Mouse (Mus musculus) CH12.LX (cell line): ENCODE measurements at regions not wholly inside any gene's neighbourhood (a gene's known extent, or its start where the extent isn't known, plus 50 kb on each side); places are given as distances from the start of the nearest gene placed in this dataset.

Experiments used
- DNase-seq: peaks from one replicate; pipeline ENCODE4 v3.0.0-alpha.2; 2013; ENCODE audit errors: extremely low read depth
- H3K27ac ChIP-seq: 2 replicates; pipeline ENCODE4 v1.5.1; 2012; ENCODE audit warnings: low read depth, mild to moderate bottlenecking, control low read depth, moderate library complexity; ENCODE audit not compliant: insufficient read depth
- H3K27me3 ChIP-seq: replicated peaks from 2 replicates; pipeline ENCODE3; 2012; ENCODE audit warnings: inconsistent platforms
- H3K36me3 ChIP-seq, 2 experiments: replicated peaks in 1 of 2; 2 replicates each; pipeline versions ENCODE3 to v1.6.1; 2012; ENCODE audit warnings: inconsistent platforms in 1 of 2, low read length in 1 of 2, mild to moderate bottlenecking in 1 of 2, mixed read lengths in 1 of 2, moderate library complexity in 1 of 2; ENCODE audit not compliant: control insufficient read depth in 1 of 2, insufficient read depth in 1 of 2
- H3K4me1 ChIP-seq, 2 experiments: 2 replicates each; pipeline ENCODE4 v1.6.1; 2012; ENCODE audit warnings: inconsistent platforms in 1 of 2, moderate library complexity in 1 of 2; ENCODE audit not compliant: insufficient read depth in 2 of 2, control insufficient read depth in 1 of 2
- H3K4me2 ChIP-seq: 2 replicates; pipeline ENCODE4 v1.6.1; 2012; ENCODE audit warnings: low read depth, mild to moderate bottlenecking, control low read depth; ENCODE audit not compliant: poor library complexity, insufficient read depth, severe bottlenecking
- H3K4me3 ChIP-seq, 3 experiments: fragments of 150-350 bp in 1 of 3; sonication (generic) in 1 of 3; replicated peaks in 1 of 3; 2 replicates each; pipeline versions ENCODE3 to v1.5.1; 2011 to 2012; ENCODE audit warnings: low read depth in 2 of 3, low read length in 2 of 3, mild to moderate bottlenecking in 2 of 3, moderate library complexity in 2 of 3, control low read depth in 1 of 3, improper control_type of control experiment in 1 of 3, inconsistent platforms in 1 of 3, mixed read lengths in 1 of 3; ENCODE audit not compliant: poor library complexity in 1 of 3
- H3K79me2 ChIP-seq: replicated peaks from 2 replicates; pipeline ENCODE4 v1.6.1; 2012; ENCODE audit warnings: mild to moderate bottlenecking, moderate library complexity; ENCODE audit not compliant: control insufficient read depth, poor library complexity, insufficient read depth, severe bottlenecking; ENCODE audit errors: extremely low read depth
- H3K9ac ChIP-seq: 2 replicates; pipeline ENCODE4 v1.6.1; 2012; ENCODE audit warnings: low read depth, mild to moderate bottlenecking, control low read depth, moderate library complexity; ENCODE audit not compliant: insufficient read depth
- H3K9me3 ChIP-seq: replicated peaks from 2 replicates; pipeline ENCODE3; 2012; ENCODE audit warnings: low read length, inconsistent platforms, mixed read lengths
- CHD2 ChIP-seq: IDR thresholded peaks from 2 replicates; pipeline ENCODE4 v1.6.1; 2011; ENCODE audit warnings: low read length, improper control_type of control experiment
- CTCF ChIP-seq, 2 experiments: IDR thresholded peaks in 1 of 2; conservative IDR thresholded peaks in 1 of 2; 2 replicates each; pipeline ENCODE4 v1.5.1; 2011 to 2012; ENCODE audit warnings: low read depth in 2 of 2, low read length in 2 of 2, improper control_type of control experiment in 1 of 2, inconsistent platforms in 1 of 2, mild to moderate bottlenecking in 1 of 2, moderate library complexity in 1 of 2
- ELF1 ChIP-seq: IDR thresholded peaks from 2 replicates; pipeline ENCODE4 v1.6.1; 2014; ENCODE audit warnings: low read depth, mild to moderate bottlenecking, inconsistent platforms, low read length, improper control_type of control experiment
- EP300 ChIP-seq: IDR thresholded peaks from 2 replicates; pipeline ENCODE4 v1.6.1; 2011; ENCODE audit warnings: low read length, improper control_type of control experiment
- ETS1 ChIP-seq: conservative IDR thresholded peaks from 2 replicates; pipeline ENCODE4 v1.6.1; 2012; ENCODE audit warnings: low read depth, mild to moderate bottlenecking, inconsistent platforms, low read length, improper control_type of control experiment, moderate library complexity
- HCFC1 ChIP-seq: IDR thresholded peaks from 2 replicates; pipeline ENCODE4 v1.6.1; 2012; ENCODE audit warnings: low read depth, mild to moderate bottlenecking, inconsistent platforms, low read length, improper control_type of control experiment
- IRF4 ChIP-seq: IDR thresholded peaks from 2 replicates; pipeline ENCODE4 v1.6.1; 2014; ENCODE audit warnings: low read depth, mild to moderate bottlenecking, inconsistent platforms, low read length, improper control_type of control experiment
- JUND ChIP-seq: conservative IDR thresholded peaks from 2 replicates; pipeline ENCODE4 v1.6.1; 2011; ENCODE audit warnings: low read depth, low read length, improper control_type of control experiment
- MAFK ChIP-seq: IDR thresholded peaks from 2 replicates; pipeline ENCODE4 v1.6.1; 2011; ENCODE audit warnings: low read length, improper control_type of control experiment; ENCODE audit not compliant: insufficient replicate concordance
- MAX ChIP-seq: IDR thresholded peaks from 2 replicates; pipeline ENCODE4 v1.6.1; 2011; ENCODE audit warnings: low read length, improper control_type of control experiment
- MAZ ChIP-seq: IDR thresholded peaks from 2 replicates; pipeline ENCODE4 v1.6.1; 2012; ENCODE audit warnings: low read depth, mild to moderate bottlenecking, inconsistent platforms, low read length, improper control_type of control experiment, moderate library complexity
- MEF2A ChIP-seq: IDR thresholded peaks from 2 replicates; pipeline ENCODE4 v1.6.1; 2014; ENCODE audit warnings: low read depth, mild to moderate bottlenecking, inconsistent platforms, low read length, improper control_type of control experiment, borderline replicate concordance
- MXI1 ChIP-seq: IDR thresholded peaks from 2 replicates; pipeline ENCODE4 v1.6.1; 2011; ENCODE audit warnings: mild to moderate bottlenecking, low read depth, low read length, improper control_type of control experiment
- MYC ChIP-seq: IDR thresholded peaks from 2 replicates; pipeline ENCODE4 v1.6.1; 2011; ENCODE audit warnings: low read depth, mild to moderate bottlenecking, improper control_type of control experiment, low read length
- NELFE ChIP-seq: IDR thresholded peaks from 2 replicates; pipeline ENCODE4 v1.6.1; 2011; ENCODE audit warnings: low read depth, low read length, improper control_type of control experiment
- POLR2AphosphoS2 ChIP-seq: IDR thresholded peaks from 2 replicates; pipeline ENCODE4 v1.6.1; 2011; ENCODE audit warnings: low read depth, low read length, improper control_type of control experiment
- RAD21 ChIP-seq: IDR thresholded peaks from 2 replicates; pipeline ENCODE4 v1.6.1; 2011; ENCODE audit warnings: low read depth, mild to moderate bottlenecking, low read length, improper control_type of control experiment, moderate library complexity
- RCOR1 ChIP-seq: conservative IDR thresholded peaks from 2 replicates; pipeline ENCODE4 v1.6.1; 2012; ENCODE audit warnings: low read depth, mild to moderate bottlenecking, inconsistent platforms, low read length, improper control_type of control experiment
- SIN3A ChIP-seq: IDR thresholded peaks from 2 replicates; pipeline ENCODE4 v1.6.1; 2012; ENCODE audit warnings: low read length, improper control_type of control experiment, inconsistent platforms
- SMC3 ChIP-seq: IDR thresholded peaks from 2 replicates; pipeline ENCODE4 v1.6.1; 2011; ENCODE audit warnings: low read depth, low read length, improper control_type of control experiment
- TBP ChIP-seq: conservative IDR thresholded peaks from 2 replicates; pipeline ENCODE4 v1.6.1; 2011; ENCODE audit warnings: low read depth, low read length, improper control_type of control experiment
- TCF12 ChIP-seq: IDR thresholded peaks from 2 replicates; pipeline ENCODE4 v1.6.1; 2014; ENCODE audit warnings: low read depth, mild to moderate bottlenecking, inconsistent platforms, low read length, improper control_type of control experiment
- USF1 ChIP-seq: IDR thresholded peaks from 2 replicates; pipeline ENCODE4 v1.6.1; 2014; ENCODE audit warnings: low read depth, mild to moderate bottlenecking, inconsistent platforms, low read length, improper control_type of control experiment
- USF2 ChIP-seq: conservative IDR thresholded peaks from 2 replicates; pipeline ENCODE4 v1.6.1; 2011; ENCODE audit warnings: low read depth, low read length, improper control_type of control experiment
- ZC3H11A ChIP-seq: IDR thresholded peaks from 2 replicates; pipeline ENCODE4 v1.6.1; 2012; ENCODE audit warnings: low read depth, mild to moderate bottlenecking, inconsistent platforms, low read length, improper control_type of control experiment
- ZNF384 ChIP-seq: IDR thresholded peaks from 2 replicates; pipeline ENCODE4 v1.6.1; 2012; ENCODE audit warnings: low read depth, low read length, improper control_type of control experiment, inconsistent platforms
- dilution Hi-C: fragments of 300-500 bp; cut with MboI; formaldehyde crosslinking; loops from 2 replicates; pipeline ENCODE4 v1.14.3; 2020; ENCODE audit warnings: low sequenced_read_pairs; ENCODE audit not compliant: extremely low pct_unique_long_range_greater_than_20kb, extremely low pct_ligation_motif_present
- in situ Hi-C: fragments of 300-500 bp; cut with MboI; formaldehyde crosslinking; loops from 3 replicates; pipeline ENCODE4 v1.14.3; 2019; ENCODE audit warnings: low sequenced_read_pairs, low pct_ligation_motif_present, low pct_unique_long_range_greater_than_20kb, mixed read lengths

DNA sequence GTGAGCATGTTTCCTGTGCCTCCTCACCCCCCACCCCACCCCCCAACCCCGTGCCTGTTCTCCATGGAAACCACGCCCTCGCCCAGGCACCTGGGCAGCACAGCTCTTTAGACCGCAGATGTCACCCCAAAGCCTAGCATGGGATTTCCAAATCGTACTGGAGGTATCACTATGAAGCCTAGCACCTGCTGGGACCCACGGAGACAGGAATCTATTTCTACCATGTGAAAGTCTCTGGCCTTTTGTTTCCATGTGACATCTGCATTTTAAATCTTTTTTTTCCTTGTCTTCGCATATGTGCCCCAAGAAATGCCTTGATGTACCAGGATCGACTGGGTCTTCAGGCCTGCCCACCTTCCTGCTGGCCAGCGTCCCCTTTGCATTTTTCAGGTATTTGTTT lies 179.7 kb downstream of the Irs2 start (continued):
- TF ChIP-seq TCF12 (peak; percentile 90), ZC3H11A (no peak), EP300 (peak; percentile 79), ETS1 (peak; percentile 33; the same call in 1 of the 2 replicates), ZNF384 (peak; percentile 65), MEF2A (no peak), NELFE (no peak), RCOR1 (no peak), MAFK (no peak), CHD2 (peak; percentile 43; the same call in 1 of the 2 replicates), HCFC1 (no peak), ELF1 (no peak), IRF4 (no peak), RAD21 (no peak), SIN3A (no peak), POLR2AphosphoS2 (no peak), MXI1 (no peak)
- TF ChIP-seq, all 38 proteins: peak for 8

DNA sequence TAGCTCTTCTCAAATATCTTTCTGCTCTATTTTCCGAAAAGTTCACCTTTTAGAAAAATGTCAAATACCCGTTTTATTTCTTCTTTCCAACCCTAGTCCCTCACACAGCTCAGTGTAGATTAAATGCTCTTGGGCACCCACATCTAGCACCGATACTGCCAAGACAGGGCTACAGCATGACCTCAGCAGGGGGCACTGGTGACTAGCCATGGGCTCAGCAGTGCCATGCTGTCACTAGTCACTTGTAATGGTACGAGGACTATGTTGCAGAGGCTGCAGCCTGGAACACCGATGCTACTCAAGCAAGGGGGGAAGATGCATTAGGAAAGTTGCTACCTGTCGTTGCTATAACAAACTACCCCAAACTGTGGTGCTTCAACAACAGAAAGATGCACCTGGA lies 180.7 kb downstream of the Irs2 start:
- Histone ChIP-seq H3K27me3 (no peaks in the 10 kb centered on the region), H3K27ac (no peak overlapping the region), H3K9me3 (no peaks in the 10 kb centered on the region), H3K4me2 (no peak overlapping the region), H3K36me3 (no peaks in the 10 kb centered on the region), H3K4me1 (peaks cover 29 to 44% of the 10 kb centered on the region in 2 experiments), H3K4me3 (no peak overlapping the region), H3K79me2 (no peaks in the 10 kb centered on the region), H3K9ac (no peak overlapping the region)
- in situ Hi-C loops, result no loop called here
- dilution Hi-C loops, result no loop called here
- TF ChIP-seq SIN3A, result no peak
- no peak for TF ChIP-seq RCOR1
- no peak for TF ChIP-seq ETS1
- TF ChIP-seq MAZ, result no peak
- no peak for TF ChIP-seq JUND
- TF ChIP-seq USF2, result no peak
- no peak for TF ChIP-seq MEF2A
- peak; percentile 83 for TF ChIP-seq SMC3
- peak in 1 of 2 experiments; percentile 71; a peak in 2 of 4 replicates for TF ChIP-seq CTCF (conservative IDR thresholded peaks at IDR 0.05 in 1 of 2, IDR thresholded peaks at IDR 0.05 in 1 of 2; ENCODE audit: low read depth in 2 of 2, low read length in 2 of 2)
- no peak for TF ChIP-seq NELFE
- no peak for TF ChIP-seq ZNF384
- TF ChIP-seq MYC, result 0 out of 2 replicates have a peak, but pooled peaks have one; percentile 36
- no peak for TF ChIP-seq TBP
- no peak for TF ChIP-seq TCF12
- no peak for TF ChIP-seq CHD2
- peak; percentile 36; the same call in 1 of the 2 replicates for TF ChIP-seq MAX
- TF ChIP-seq USF1, result no peak
- TF ChIP-seq POLR2AphosphoS2, result no peak
- TF ChIP-seq RAD21, result peak; percentile 81
- peak; percentile 24 for DNase-seq
